ENCODE assay signal across 35 mouse cellular contexts in genomic region chrX:41535886-41536285, GRCm38 (mm10).
"Had no signal": no experiment of that assay in that cellular context is flagged by ENCODE, and none has a peak within 500 bp of the region (broad histone marks: within the 10 kb centered on the region; RNA-seq: fewer than 3 reads in every experiment).

No protein-coding gene starts in this region.

- H3K4me1 ChIP-seq: heart, embryonic 12.5 days; heart, embryonic 13.5 days; heart, embryonic 15.5 days; hindbrain, embryonic 10.5 days; hindbrain, embryonic 12.5 days; hindbrain, embryonic 13.5 days; hindbrain, embryonic 15.5 days; intestine, embryonic 15.5 days; kidney, embryonic 15.5 days had no signal

- H3K36me3 ChIP-seq: heart, embryonic 12.5 days; heart, embryonic 13.5 days; heart, embryonic 15.5 days; hindbrain, embryonic 10.5 days; hindbrain, embryonic 12.5 days; hindbrain, embryonic 13.5 days; hindbrain, embryonic 15.5 days; intestine, embryonic 15.5 days; kidney, embryonic 15.5 days had no signal

- H3K4me2 ChIP-seq: heart, embryonic 11.5 days; heart, embryonic 12.5 days; heart, embryonic 13.5 days; heart, embryonic 15.5 days; hindbrain, embryonic 12.5 days; hindbrain, embryonic 13.5 days; hindbrain, embryonic 14.5 days; hindbrain, embryonic 15.5 days; intestine, embryonic 15.5 days; kidney, embryonic 15.5 days had no signal

- H3K4me3 ChIP-seq: heart, embryonic 12.5 days; heart, embryonic 13.5 days; heart, embryonic 15.5 days; hindbrain, embryonic 10.5 days; hindbrain, embryonic 12.5 days; hindbrain, embryonic 13.5 days; hindbrain, embryonic 15.5 days; intestine, embryonic 15.5 days; kidney, embryonic 15.5 days; layer of hippocampus, adult 2 months; left cerebral cortex, adult 2 months had no signal

- H3K9ac ChIP-seq: heart, embryonic 12.5 days; heart, embryonic 13.5 days; heart, embryonic 15.5 days; hindbrain, embryonic 12.5 days; hindbrain, embryonic 13.5 days; hindbrain, embryonic 14.5 days; hindbrain, embryonic 15.5 days; intestine, embryonic 15.5 days; kidney, embryonic 15.5 days had no signal

- H3K27ac ChIP-seq: heart, embryonic 13.5 days; heart, embryonic 15.5 days; hindbrain, embryonic 10.5 days; hindbrain, embryonic 12.5 days; hindbrain, embryonic 13.5 days; hindbrain, embryonic 14.5 days; hindbrain, embryonic 15.5 days; hindbrain, postnatal 0 days; intestine, embryonic 15.5 days; kidney, embryonic 15.5 days; kidney, postnatal 0 days; layer of hippocampus, adult 2 months; left cerebral cortex, adult 2 months had no signal

- H3K27me3 ChIP-seq: heart, embryonic 12.5 days; heart, embryonic 13.5 days; heart, embryonic 15.5 days; hindbrain, embryonic 12.5 days; hindbrain, embryonic 13.5 days; hindbrain, embryonic 15.5 days; intestine, embryonic 15.5 days; kidney, embryonic 15.5 days had no signal

- H3K9me3 ChIP-seq: heart, embryonic 12.5 days; heart, embryonic 13.5 days; heart, embryonic 15.5 days; hindbrain, embryonic 10.5 days; hindbrain, embryonic 12.5 days; hindbrain, embryonic 13.5 days; hindbrain, embryonic 15.5 days; intestine, embryonic 15.5 days; kidney, embryonic 15.5 days had no signal

- DNase-seq: heart, postnatal 10 days; heart, postnatal 14 days; heart, postnatal 36 days; heart, postnatal 4 days; kidney, adult 11 months; kidney, adult 18-20 months; kidney, adult 2 months; kidney, adult 8-10 months; kidney, adult 9 months; kidney, postnatal 10 days; kidney, postnatal 14 days; kidney, postnatal 25 days; kidney, postnatal 36 days; kidney, postnatal 4 days; layer of hippocampus, adult 9-11 months; layer of hippocampus, postnatal 36 days had no signal

- ATAC-seq: hindbrain, embryonic 16.5 days; hindbrain, postnatal 0 days; inflammation-experienced regulatory T-cells, adult 6 months; intestine, embryonic 15.5 days; intestine, embryonic 16.5 days; intestine, postnatal 0 days had no signal
